Mouse (Mus musculus): ENCODE measurements at regions not wholly inside any gene's neighbourhood (a gene's known extent, or its start where the extent isn't known, plus 50 kb on each side); places are given as distances from the start of the nearest gene placed in this dataset.

DNA sequence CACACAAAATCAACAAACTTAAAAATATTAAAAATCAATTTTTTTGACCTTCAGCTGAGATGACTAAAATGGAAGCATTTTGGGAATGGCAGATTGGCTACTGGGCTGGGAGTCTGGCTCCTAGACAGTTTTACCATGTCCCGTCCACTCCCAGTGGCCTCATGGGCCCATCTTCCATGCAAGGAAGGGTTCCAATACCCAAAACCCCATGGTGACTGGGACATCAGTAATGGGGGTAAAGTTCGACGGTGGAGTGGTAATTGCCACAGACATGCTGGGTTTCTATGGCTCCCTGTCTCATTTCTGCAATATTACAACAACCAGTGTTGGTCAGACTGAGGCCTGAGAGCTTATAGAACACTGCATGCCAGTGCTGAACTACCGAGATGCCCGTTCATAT is 82.2 kb downstream of the Il20rb start:
- no peak for DNase-seq

DNA sequence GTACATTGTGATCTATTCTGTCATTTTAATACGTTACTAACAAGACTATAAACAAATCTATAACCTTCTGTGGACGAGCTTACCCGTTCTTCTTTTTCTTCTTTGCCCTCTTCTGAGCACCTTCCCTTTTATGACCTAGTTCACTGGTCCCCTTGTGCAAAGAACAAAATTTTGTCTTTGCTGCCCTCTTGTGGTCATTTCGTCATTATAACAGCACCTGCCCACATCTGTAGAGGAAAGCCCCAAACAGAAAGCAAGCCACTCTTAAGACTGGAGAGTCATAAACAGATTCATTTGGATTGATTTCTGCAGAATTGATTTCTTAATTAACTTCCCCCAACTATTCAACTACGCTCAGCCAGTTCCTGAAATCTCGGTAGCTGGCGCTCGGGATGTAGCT is 86.2 kb downstream of the Il20rb start:
- DNase-seq: peak in 1 of 2 experiments; percentile 57

- DNase-seq: no peak
Observed at GRCm38 (mm10) chr9:100396340-100396910, 90.2 kb downstream of the Il20rb start.

GRCm38 (mm10) chr9:100395711-100396110 is 90.9 kb downstream of the Il20rb start:
- DNase-seq: peak; percentile 59 to 89

DNA sequence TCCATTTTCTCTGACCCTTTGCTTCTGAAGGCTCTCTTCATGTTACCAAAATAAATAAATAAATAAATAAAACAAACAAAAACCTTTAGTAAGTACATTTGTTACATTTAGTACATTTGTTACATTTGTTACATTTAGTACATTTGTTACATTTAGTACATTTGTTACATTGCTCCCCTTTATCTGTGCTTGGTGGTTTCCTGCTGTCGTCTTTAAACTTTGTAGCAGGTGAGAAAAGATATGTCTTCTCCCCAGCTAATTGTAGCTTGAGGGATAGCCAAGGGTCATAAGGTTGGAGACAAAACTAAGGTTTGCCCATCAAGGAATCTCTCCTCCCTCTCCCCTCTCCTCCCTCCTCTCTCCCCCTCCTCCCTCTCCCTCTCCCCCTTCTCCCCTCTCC is 92.0 kb downstream of the Il20rb start:
- no peak for DNase-seq

GRCm38 (mm10) chr9:100394166-100394565 is 92.4 kb downstream of the Il20rb start:
- no peak for DNase-seq

DNA sequence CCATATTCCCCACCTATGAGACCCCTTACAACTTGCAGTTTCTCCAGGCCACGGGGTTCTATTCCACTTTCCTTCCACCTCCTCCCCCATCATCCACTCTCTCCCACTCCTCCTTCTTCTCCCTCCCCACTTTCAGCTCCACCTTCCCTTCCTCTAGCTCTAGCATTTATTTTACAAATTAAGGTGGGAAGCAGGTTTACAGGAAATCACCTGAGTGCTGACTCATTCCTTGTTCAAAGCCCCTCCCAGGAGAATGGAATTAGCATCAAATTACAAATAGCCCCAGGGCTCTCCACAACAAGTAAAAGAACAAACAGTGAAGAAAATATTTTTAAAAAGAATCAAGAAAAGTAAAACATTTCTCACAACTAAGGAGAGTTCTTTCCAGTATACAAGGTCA is 94.3 kb downstream of the Il20rb start:
- DNase-seq: no peak

GRCm38 (mm10) chr9:100391566-100392213 is 94.9 kb downstream of the Il20rb start:
- DNase-seq: no peak

- no peak for DNase-seq
Observed at GRCm38 (mm10) chr9:100388393-100388792, 98.2 kb downstream of the Il20rb start.

- no peak for DNase-seq
Observed at GRCm38 (mm10) chr9:100387171-100387685, 99.4 kb downstream of the Il20rb start.

DNA sequence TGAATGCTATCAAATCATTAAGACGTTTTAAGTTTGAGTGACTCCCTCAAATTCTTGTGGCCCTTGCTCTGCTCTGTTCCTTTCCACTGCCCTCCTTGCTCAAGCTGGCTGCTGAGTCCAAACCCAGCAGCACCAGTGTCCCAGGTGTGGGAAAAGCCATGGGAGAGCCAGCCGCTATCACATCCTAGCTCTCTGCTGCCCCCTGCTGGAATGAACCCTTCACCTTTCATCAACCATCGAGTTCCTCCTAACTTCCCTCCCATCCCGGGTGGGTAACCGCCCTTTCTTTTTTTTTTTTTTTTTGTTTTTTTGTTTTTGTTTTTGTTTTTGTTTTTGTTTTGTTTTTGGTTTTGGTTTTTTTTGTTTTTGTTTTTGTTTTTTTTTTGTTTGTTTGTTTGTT is 104.1 kb downstream of the Il20rb start:
- peak; percentile 75 to 88 for DNase-seq

DNA sequence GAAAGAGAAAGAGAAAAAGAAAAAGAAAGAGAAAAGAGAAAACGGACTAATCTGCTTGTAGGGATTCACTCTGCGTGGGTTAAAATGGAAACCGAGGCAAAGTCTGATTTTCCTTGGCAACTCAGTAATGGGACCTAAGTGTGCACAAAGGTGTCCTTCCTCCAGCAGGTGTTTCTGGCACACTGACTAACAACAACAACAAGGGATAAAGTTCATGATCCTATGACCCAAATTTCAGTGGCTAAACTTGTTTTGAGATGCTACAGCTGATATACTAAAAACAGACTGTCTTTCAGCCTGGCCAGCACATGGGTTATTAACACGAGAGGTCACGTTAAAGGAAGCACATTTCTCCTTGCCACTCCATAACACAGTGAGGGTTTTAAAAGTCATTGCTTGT is 116.7 kb downstream of the Il20rb start:
- no peak for DNase-seq

GRCm38 (mm10) chr9:100366816-100367215 is 119.8 kb downstream of the Il20rb start:
- no peak for DNase-seq

GRCm38 (mm10) chr9:100359934-100360716 is 126.5 kb downstream of the Il20rb start:
- DNase-seq: peak; percentile 39 to 48

DNA sequence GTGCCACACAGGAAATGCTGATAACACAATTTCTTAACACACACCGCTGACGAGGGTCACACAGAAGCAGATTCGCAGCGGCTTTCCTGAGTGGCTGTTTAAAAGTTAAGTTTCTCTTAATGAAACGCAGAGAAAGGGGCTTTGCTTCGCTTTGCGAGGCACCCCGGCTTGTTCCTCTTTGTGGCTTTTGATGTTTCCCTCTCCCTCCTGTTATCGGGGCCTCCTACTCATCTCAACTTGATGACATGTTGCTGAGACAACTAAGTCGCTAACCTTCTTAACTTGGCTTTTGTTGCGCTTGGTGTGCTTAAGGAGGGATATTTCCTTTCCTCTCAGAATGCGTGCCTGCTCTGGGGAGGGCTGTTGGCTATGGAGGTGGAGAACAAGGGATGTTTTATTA is 129.0 kb downstream of the Il20rb start:
- no peak for DNase-seq

- DNase-seq: no peak
Observed at GRCm38 (mm10) chr9:100340796-100341195, 145.8 kb downstream of the Il20rb start.

DNA sequence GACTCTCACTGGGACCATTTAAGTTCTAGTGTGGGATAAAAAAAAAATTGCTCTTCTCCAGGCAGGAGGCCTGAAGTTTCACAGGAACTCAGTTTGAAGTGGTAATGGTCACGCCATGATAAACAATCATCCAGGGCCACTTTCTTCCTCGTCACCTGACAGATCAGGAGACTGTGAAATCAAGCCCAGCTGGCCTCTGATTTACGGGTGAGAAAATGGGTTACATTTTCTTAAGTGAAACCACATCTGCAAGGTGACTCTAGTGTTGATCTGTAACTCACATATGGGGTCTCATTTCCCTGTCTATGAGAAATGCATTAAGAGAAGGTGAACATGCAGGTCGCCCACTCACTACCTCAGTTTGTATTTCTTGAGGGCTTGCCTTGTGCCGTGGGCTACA is 178.8 kb downstream of the Il20rb start:
- no peak for DNase-seq

DNA sequence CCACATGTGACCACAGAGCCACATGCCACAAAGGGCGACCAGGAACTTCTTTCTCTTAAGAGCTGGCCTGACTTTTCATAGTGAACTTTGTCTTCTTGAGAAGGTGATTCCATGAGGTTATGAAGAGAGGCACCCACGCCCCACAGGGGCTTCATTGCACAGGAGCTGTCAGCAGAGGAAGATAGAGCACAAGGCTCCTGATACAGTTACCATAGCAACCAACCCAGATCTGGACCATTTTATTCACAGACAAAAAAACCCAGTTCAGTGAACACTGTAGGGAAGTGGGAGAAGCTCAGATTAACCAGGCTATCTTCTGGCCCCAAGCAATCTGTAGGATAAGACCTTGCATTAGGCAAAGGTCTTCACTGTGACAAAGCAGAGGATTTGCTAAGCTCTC is 179.2 kb downstream of the Il20rb start:
- DNase-seq: no peak

- DNase-seq: no peak
Observed at GRCm38 (mm10) chr9:100303762-100304161, 182.8 kb downstream of the Il20rb start.

DNA sequence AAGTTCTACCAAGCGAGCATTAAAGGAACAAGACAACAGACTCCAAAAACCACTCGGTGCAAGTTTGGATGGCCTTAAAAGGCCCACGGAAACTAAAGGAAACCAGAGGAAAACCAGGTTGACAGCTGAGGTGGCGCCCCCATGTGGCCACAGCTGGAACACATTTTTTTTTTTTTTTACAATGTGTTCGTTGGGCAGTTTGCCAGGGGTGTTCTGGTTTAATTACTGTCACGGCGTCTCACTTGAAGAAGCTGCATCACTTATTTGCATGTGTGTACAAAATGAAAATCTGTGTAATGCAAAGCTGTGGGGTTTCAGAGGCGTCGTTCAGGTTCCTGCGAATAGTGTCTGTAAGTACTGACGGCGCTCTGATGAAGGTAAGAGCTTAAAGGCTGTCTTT is 185.0 kb downstream of the Il20rb start:
- DNase-seq: peak in 1 of 2 experiments; percentile 39

DNA sequence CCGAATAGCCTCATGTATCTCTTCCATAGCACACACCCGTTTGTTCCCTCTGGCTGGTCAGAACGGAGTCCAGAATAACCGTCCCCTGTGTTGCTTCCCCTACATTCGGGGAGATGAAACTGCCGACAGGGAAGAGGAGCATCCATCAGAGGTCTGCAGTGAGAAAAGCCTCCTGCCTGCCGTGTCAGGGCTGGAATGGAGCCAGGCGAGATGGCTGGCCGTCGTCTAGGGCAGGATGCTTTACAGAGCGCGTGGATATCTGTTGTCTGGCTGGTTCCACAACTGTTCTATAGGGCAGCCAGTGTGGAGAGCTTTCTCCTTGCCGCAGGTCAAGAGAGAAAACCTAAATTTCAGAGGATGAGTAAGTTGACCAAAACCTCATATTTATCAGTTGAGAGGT is 209.2 kb downstream of the Il20rb start:
- no peak for DNase-seq

- DNase-seq: no peak
Observed at GRCm38 (mm10) chr9:100266528-100267387, 219.8 kb downstream of the Il20rb start.

- DNase-seq: no peak
Observed at GRCm38 (mm10) chr9:100252409-100252808, 234.2 kb downstream of the Il20rb start.

Data from kidney, postnatal 25 days (tissue).